Mouse (Mus musculus) T-helper 1 cell (primary cell): ENCODE data around the gene Ccl22.

Experiments
- in situ Hi-C: fragments of 300-600 bp; cut with MboI, MseI; formaldehyde crosslinking; loops from one replicate; pipeline ENCODE4 v1.15.1; 2025; ENCODE audit warnings: high pct_unique_total_duplicates

Gene Ccl22

GRCm38 (mm10) chr8:94778473-94778872 lies 33.1 kb downstream of the Ccl22 start:
- in situ Hi-C loops: no loop called here

GRCm38 (mm10) chr8:94778895-94779533 lies 33.6 kb downstream of the Ccl22 start:
- in situ Hi-C loops: no loop called here

GRCm38 (mm10) chr8:94779534-94780294 lies 34.3 kb downstream of the Ccl22 start:
- in situ Hi-C loops: loop anchor here (5.0 kb wide), 1 partner anchor 38 kb away; no protein-coding TSS in a partner anchor

- in situ Hi-C loops: loop anchor here (5.0 kb wide), 1 partner anchor 37 kb away; no protein-coding TSS in a partner anchor
Measured at GRCm38 (mm10) chr8:94780491-94781154, 35.2 kb downstream of the Ccl22 start.

GRCm38 (mm10) chr8:94781155-94781837 lies 35.9 kb downstream of the Ccl22 start:
- in situ Hi-C loops: loop anchor here (5.0 kb wide), 1 partner anchor 36 kb away; no protein-coding TSS in a partner anchor

GRCm38 (mm10) chr8:94781838-94782235 lies 36.4 kb downstream of the Ccl22 start:
- in situ Hi-C loops: loop anchor here (5.0 kb wide), 1 partner anchor 35 kb away; no protein-coding TSS in a partner anchor

- in situ Hi-C loops: loop anchor here (5.0 kb wide), 1 partner anchor 33 kb away; no protein-coding TSS in a partner anchor
Measured at GRCm38 (mm10) chr8:94783890-94784289, 38.5 kb downstream of the Ccl22 start.

GRCm38 (mm10) chr8:94785247-94785985 lies 40.0 kb downstream of the Ccl22 start:
- in situ Hi-C loops: no loop called here

- in situ Hi-C loops: no loop called here
Measured at GRCm38 (mm10) chr8:94785995-94786595, 40.7 kb downstream of the Ccl22 start.

- in situ Hi-C loops: no loop called here
Measured at GRCm38 (mm10) chr8:94787524-94788501, 42.4 kb downstream of the Ccl22 start.

GRCm38 (mm10) chr8:94789256-94789955 lies 44.0 kb downstream of the Ccl22 start:
- in situ Hi-C loops: no loop called here

- in situ Hi-C loops: no loop called here
Measured at GRCm38 (mm10) chr8:94794368-94794767, 49.0 kb downstream of the Ccl22 start.

- in situ Hi-C loops: no loop called here
Measured at GRCm38 (mm10) chr8:94794782-94795181, 49.4 kb downstream of the Ccl22 start.

GRCm38 (mm10) chr8:94800278-94800968 lies 55.0 kb downstream of the Ccl22 start:
- in situ Hi-C loops: no loop called here
